Mouse (Mus musculus) MEL (cell line): ENCODE results near the gene Siae. TPM values are rescaled to one million over a fixed set of nuclear protein-coding genes. Genes with fewer than 3 reads are reported as not detected.

Experiments used
- DNase-seq: peaks from one replicate; pipeline ENCODE4 v3.0.0; 2011; ENCODE audit warnings: low read depth, low spot score
- H3K27ac ChIP-seq: 2 replicates; pipeline ENCODE4 v1.5.1; 2012; ENCODE audit warnings: low read depth, mild to moderate bottlenecking, control low read depth, low read length, moderate library complexity; ENCODE audit not compliant: control insufficient read depth
- H3K27me3 ChIP-seq, 2 experiments: fragments of 150-350 bp in 1 of 2; sonication (generic) in 1 of 2; 2 replicates each; pipeline ENCODE4 v1.6.1; 2012; ENCODE audit warnings: low read length in 2 of 2, mild to moderate bottlenecking in 2 of 2, improper control_type of control experiment in 1 of 2, moderate library complexity in 1 of 2; ENCODE audit not compliant: insufficient read depth in 2 of 2, control insufficient read depth in 1 of 2
- H3K36me3 ChIP-seq, 2 experiments: 2 replicates each; pipeline ENCODE4 v1.6.1; 2012 to 2014; ENCODE audit warnings: low read length in 2 of 2, improper control_type of control experiment in 1 of 2, inconsistent platforms in 1 of 2, mild to moderate bottlenecking in 1 of 2; ENCODE audit not compliant: insufficient read depth in 2 of 2, control insufficient read depth in 1 of 2
- H3K4me1 ChIP-seq, 2 experiments: fragments of 150-350 bp in 1 of 2; sonication (generic) in 1 of 2; 2 replicates each; pipeline ENCODE4 v1.6.1; 2012; ENCODE audit warnings: low read length in 2 of 2, improper control_type of control experiment in 1 of 2, mild to moderate bottlenecking in 1 of 2; ENCODE audit not compliant: insufficient read depth in 2 of 2, control insufficient read depth in 1 of 2
- H3K4me3 ChIP-seq, 2 experiments: fragments of 150-350 bp in 1 of 2; sonication (generic) in 1 of 2; 2 replicates each; pipeline ENCODE4 v1.5.1; 2012; ENCODE audit warnings: low read depth in 2 of 2, low read length in 2 of 2, mild to moderate bottlenecking in 2 of 2, moderate library complexity in 2 of 2, control low read depth in 1 of 2, improper control_type of control experiment in 1 of 2; ENCODE audit not compliant: control insufficient read depth in 1 of 2, insufficient read depth in 1 of 2
- H3K79me2 ChIP-seq: 2 replicates; pipeline ENCODE4 v1.6.1; 2012; ENCODE audit warnings: mild to moderate bottlenecking, low read length, moderate library complexity; ENCODE audit not compliant: control insufficient read depth, poor library complexity, insufficient read depth
- H3K9ac ChIP-seq: 2 replicates; pipeline ENCODE4 v1.6.1; 2012; ENCODE audit warnings: low read depth, mild to moderate bottlenecking, control low read depth, low read length, moderate library complexity; ENCODE audit not compliant: control insufficient read depth, poor library complexity, severe bottlenecking
- H3K9me3 ChIP-seq: fragments of 150-350 bp; sonication (generic); replicated peaks from 2 replicates; pipeline ENCODE4 v1.6.1; 2012; ENCODE audit warnings: mild to moderate bottlenecking, low read length, improper control_type of control experiment, moderate library complexity; ENCODE audit not compliant: insufficient read depth
- BHLHE40 ChIP-seq: IDR thresholded peaks from 2 replicates; pipeline ENCODE4 v1.6.1; 2012; ENCODE audit warnings: low read depth, mild to moderate bottlenecking, inconsistent platforms, low read length, improper control_type of control experiment, borderline replicate concordance
- CHD2 ChIP-seq: IDR thresholded peaks from 2 replicates; pipeline ENCODE4 v1.6.1; 2011; ENCODE audit warnings: low read length, improper control_type of control experiment
- E2F4 ChIP-seq: IDR thresholded peaks from 2 replicates; pipeline ENCODE4 v1.6.1; 2011; ENCODE audit warnings: low read depth, low read length, improper control_type of control experiment, borderline replicate concordance
- ELF1 ChIP-seq: IDR thresholded peaks from 2 replicates; pipeline ENCODE4 v1.6.1; 2014; ENCODE audit warnings: low read depth, mild to moderate bottlenecking, inconsistent platforms, low read length, improper control_type of control experiment, moderate library complexity
- EP300 ChIP-seq, 2 experiments: IDR thresholded peaks; 2 replicates each; pipeline ENCODE4 v1.6.1; 2011; ENCODE audit warnings: improper control_type of control experiment in 2 of 2, low read length in 2 of 2, low read depth in 1 of 2, mild to moderate bottlenecking in 1 of 2
- ETS1 ChIP-seq: IDR thresholded peaks from 2 replicates; pipeline ENCODE4 v1.6.1; 2012; ENCODE audit warnings: low read depth, mild to moderate bottlenecking, inconsistent platforms, low read length, improper control_type of control experiment, moderate library complexity
- GABPA ChIP-seq: IDR thresholded peaks from 2 replicates; pipeline ENCODE4 v1.6.1; 2012; ENCODE audit warnings: low read depth, mild to moderate bottlenecking, inconsistent platforms, low read length, improper control_type of control experiment, moderate library complexity
- GATA1 ChIP-seq: IDR thresholded peaks from 2 replicates; pipeline ENCODE4 v1.6.1; 2011; ENCODE audit warnings: low read depth, low read length, improper control_type of control experiment
- HCFC1 ChIP-seq: IDR thresholded peaks from 2 replicates; pipeline ENCODE4 v1.6.1; 2012; ENCODE audit warnings: low read depth, mild to moderate bottlenecking, inconsistent platforms, low read length, improper control_type of control experiment, moderate library complexity
- MAFK ChIP-seq: IDR thresholded peaks from 2 replicates; pipeline ENCODE4 v1.6.1; 2011; ENCODE audit warnings: low read depth, mild to moderate bottlenecking, low read length, improper control_type of control experiment, borderline replicate concordance
- MAZ ChIP-seq: IDR thresholded peaks from 2 replicates; pipeline ENCODE4 v1.6.1; 2012; ENCODE audit warnings: low read depth, mild to moderate bottlenecking, inconsistent platforms, low read length, improper control_type of control experiment
- MEF2A ChIP-seq: IDR thresholded peaks from 2 replicates; pipeline ENCODE4 v1.6.1; 2014; ENCODE audit warnings: low read depth, mild to moderate bottlenecking, inconsistent platforms, low read length, improper control_type of control experiment; ENCODE audit not compliant: poor library complexity, insufficient replicate concordance, severe bottlenecking; ENCODE audit errors: extremely low read depth
- MXI1 ChIP-seq: IDR thresholded peaks from 2 replicates; pipeline ENCODE4 v1.6.1; 2011; ENCODE audit warnings: mild to moderate bottlenecking, low read depth, low read length, improper control_type of control experiment
- MYC ChIP-seq: IDR thresholded peaks from 2 replicates; pipeline ENCODE4 v1.6.1; 2011; ENCODE audit warnings: low read depth, mild to moderate bottlenecking, low read length, improper control_type of control experiment, moderate library complexity
- POLR2A ChIP-seq, 2 experiments: IDR thresholded peaks; 2 replicates each; pipeline ENCODE4 v1.6.1; 2011 to 2012; ENCODE audit warnings: low read length in 2 of 2, mild to moderate bottlenecking in 2 of 2, control low read depth in 1 of 2, improper control_type of control experiment in 1 of 2, low read depth in 1 of 2, moderate library complexity in 1 of 2; ENCODE audit not compliant: control insufficient read depth in 1 of 2, insufficient read depth in 1 of 2, poor library complexity in 1 of 2
- POLR2AphosphoS2 ChIP-seq: IDR thresholded peaks from 2 replicates; pipeline ENCODE4 v1.6.1; 2011; ENCODE audit warnings: low read length, improper control_type of control experiment
- RAD21 ChIP-seq: IDR thresholded peaks from 2 replicates; pipeline ENCODE4 v1.6.1; 2011; ENCODE audit warnings: mild to moderate bottlenecking, low read depth, low read length, improper control_type of control experiment
- RCOR1 ChIP-seq: IDR thresholded peaks from 2 replicates; pipeline ENCODE4 v1.6.1; 2012; ENCODE audit warnings: low read depth, mild to moderate bottlenecking, inconsistent platforms, low read length, improper control_type of control experiment
- SIN3A ChIP-seq: IDR thresholded peaks from 2 replicates; pipeline ENCODE4 v1.6.1; 2012; ENCODE audit warnings: low read length, improper control_type of control experiment, inconsistent platforms
- SMC3 ChIP-seq: IDR thresholded peaks from 2 replicates; pipeline ENCODE4 v1.6.1; 2011; ENCODE audit warnings: low read depth, low read length, improper control_type of control experiment
- TAL1 ChIP-seq: IDR thresholded peaks from 2 replicates; pipeline ENCODE4 v1.6.1; 2012; ENCODE audit warnings: mild to moderate bottlenecking, inconsistent platforms, low read length, moderate library complexity, mixed read lengths
- TBP ChIP-seq: IDR thresholded peaks from 2 replicates; pipeline ENCODE4 v1.8.0; 2011; ENCODE audit warnings: low read depth, low read length, improper control_type of control experiment
- TCF12 ChIP-seq: IDR thresholded peaks from 2 replicates; pipeline ENCODE4 v1.6.1; 2014; ENCODE audit warnings: low read depth, mild to moderate bottlenecking, inconsistent platforms, low read length, improper control_type of control experiment, moderate library complexity
- UBTF ChIP-seq: IDR thresholded peaks from 2 replicates; pipeline ENCODE4 v1.6.1; 2012; ENCODE audit warnings: low read depth, mild to moderate bottlenecking, inconsistent platforms, low read length, improper control_type of control experiment, moderate library complexity, borderline replicate concordance; ENCODE audit not compliant: insufficient read depth
- USF2 ChIP-seq, 2 experiments: IDR thresholded peaks; 2 replicates each; pipeline ENCODE4 v1.6.1; 2011 to 2012; ENCODE audit warnings: improper control_type of control experiment in 2 of 2, low read length in 2 of 2, borderline replicate concordance in 1 of 2, inconsistent platforms in 1 of 2, low read depth in 1 of 2, mild to moderate bottlenecking in 1 of 2; ENCODE audit not compliant: insufficient read depth in 1 of 2
- ZC3H11A ChIP-seq: IDR thresholded peaks from 2 replicates; pipeline ENCODE4 v1.6.1; 2012; ENCODE audit warnings: low read depth, mild to moderate bottlenecking, inconsistent platforms, low read length, improper control_type of control experiment
- ZKSCAN1 ChIP-seq: IDR thresholded peaks from 2 replicates; pipeline ENCODE4 v1.6.1; 2012; ENCODE audit warnings: low read depth, mild to moderate bottlenecking, inconsistent platforms, low read length, improper control_type of control experiment, moderate library complexity
- ZMIZ1 ChIP-seq: IDR thresholded peaks from 2 replicates; pipeline ENCODE4 v1.6.1; 2012; ENCODE audit warnings: low read depth, mild to moderate bottlenecking, inconsistent platforms, low read length, improper control_type of control experiment, moderate library complexity
- polyA plus RNA-seq, 2 experiments: library from polyadenylated mRNA; stranded (reverse) in 1 of 2; unstranded in 1 of 2; fragments of >175 nt in 1 of 2; fragments of >200 nt in 1 of 2; gene quantifications; 2 replicates each; pipeline versions ENCODE4 v1.2.1 to v1.2.4; 2012; ENCODE audit warnings: low replicate concordance in 2 of 2, low read depth in 1 of 2; ENCODE audit not compliant: insufficient read length in 2 of 2, insufficient read depth in 1 of 2, missing spikeins in 1 of 2
- total RNA-seq: library from RNA; depleted of rRNA; stranded (reverse); fragments of 300-350 nt; gene quantifications from 2 replicates; pipeline ENCODE4 v1.2.3, GENCODE M21; 2012

Gene Siae
- total and polyA plus RNA-seq, 3 experiments: 4.9 to 9.2 TPM; not detected in 1

- no peak overlapping the region for H3K4me3 ChIP-seq
- H3K9me3 ChIP-seq: no peaks in the 10 kb centered on the region
- no peak for TF ChIP-seq ZKSCAN1
- peak; percentile 78 for TF ChIP-seq RCOR1
- TF ChIP-seq ETS1: peak; percentile 75
- TF ChIP-seq SIN3A: 0 out of 2 replicates have a peak, but pooled peaks have one; percentile 24
- no peak for TF ChIP-seq ZMIZ1
- 0 out of 2 replicates have a peak, but pooled peaks have one; percentile 47 for TF ChIP-seq MXI1
- peak; percentile 54; the same call in 1 of the 2 replicates for TF ChIP-seq GATA1
- no peak for TF ChIP-seq HCFC1
- TF ChIP-seq TBP: no peak
- TF ChIP-seq EP300 (IDR thresholded peaks at IDR 0.05; ENCODE audit: low read depth in 1 of 2, low read length in 2 of 2): peak; percentile 61 to 62
- TF ChIP-seq BHLHE40: peak; percentile 8; the same call in 1 of the 2 replicates
- H3K4me1 ChIP-seq: peaks cover 17 to 27% of the 10 kb centered on the region in 2 experiments
- H3K79me2 ChIP-seq: no peaks in the 10 kb centered on the region; the same call in 1 of the 2 replicates
- H3K27ac ChIP-seq: no peak overlapping the region
- DNase-seq: peak; percentile 36
- H3K9ac ChIP-seq: no peak overlapping the region
- H3K27me3 ChIP-seq: no peaks in the 10 kb centered on the region
- H3K36me3 ChIP-seq: peaks cover 0 to 29% of the 10 kb centered on the region in 2 experiments; a peak in 2 of 4 replicates
Measured at GRCm38 (mm10) chr9:37609558-37609957, 54.1 kb downstream of the Siae start.

GRCm38 (mm10) chr9:37613182-37613910 is 57.8 kb downstream of the Siae start, which contains the start of gene Spa17:
Spa17 (minus strand) TSS chr9:37613722.
- no peaks in the 10 kb centered on the region for H3K9me3 ChIP-seq
- H3K36me3 ChIP-seq: peaks cover 0 to 28% of the 10 kb centered on the region in 2 experiments; a peak in 2 of 4 replicates
- H3K79me2 ChIP-seq: no peaks in the 10 kb centered on the region; the same call in 1 of the 2 replicates
- peak; percentile 96 for DNase-seq
- peaks cover 17 to 20% of the 10 kb centered on the region in 2 experiments for H3K4me1 ChIP-seq
- H3K4me3 ChIP-seq: peak within 1 kb of the TSS; percentile 70 to 90
- no peaks in the 10 kb centered on the region for H3K27me3 ChIP-seq
- peak within 1 kb of the TSS; percentile 74 for H3K27ac ChIP-seq
- H3K9ac ChIP-seq: peak within 1 kb of the TSS; percentile 78
- TF ChIP-seq RAD21: no peak
- TF ChIP-seq HCFC1: peak; percentile 86
- TF ChIP-seq USF2 (IDR thresholded peaks at IDR 0.05; ENCODE audit: borderline replicate concordance in 1 of 2, insufficient read depth in 1 of 2, low read depth in 1 of 2, low read length in 2 of 2): no peak
- no peak for TF ChIP-seq MEF2A
- TF ChIP-seq MYC: 0 out of 2 replicates have a peak, but pooled peaks have one; percentile 32
- no peak for TF ChIP-seq CHD2
- TF ChIP-seq TCF12: 0 out of 2 replicates have a peak, but pooled peaks have one; percentile 22
- TF ChIP-seq GATA1: peak; percentile 62
- TF ChIP-seq SIN3A: peak; percentile 94
- TF ChIP-seq MAZ: 0 out of 2 replicates have a peak, but pooled peaks have one; percentile 21
- TF ChIP-seq TBP: no peak; the same call in 1 of the 2 replicates
- TF ChIP-seq POLR2A (IDR thresholded peaks at IDR 0.05; ENCODE audit: control insufficient read depth in 1 of 2, insufficient read depth in 1 of 2, low read depth in 1 of 2, low read length in 2 of 2, poor library complexity in 1 of 2): peak in 1 of 2 experiments; percentile 57; a peak in 2 of 4 replicates
- TF ChIP-seq GABPA: no peak
- peak; percentile 74 for TF ChIP-seq ELF1
- no peak; the same call in 1 of the 2 replicates for TF ChIP-seq POLR2AphosphoS2
- no peak for TF ChIP-seq TAL1
- 0 out of 2 replicates have a peak, but pooled peaks have one; percentile 17 for TF ChIP-seq ZC3H11A
- 0 out of 2 replicates have a peak, but pooled peaks have one; percentile 40 for TF ChIP-seq UBTF
- TF ChIP-seq E2F4: no peak; the same call in 1 of the 2 replicates
- TF ChIP-seq SMC3: no peak; the same call in 1 of the 2 replicates
- TF ChIP-seq MAFK: 0 out of 2 replicates have a peak, but pooled peaks have one; percentile 5
